Mouse (Mus musculus) E14TG2a.4 (cell line): Measurements from ENCODE around the gene Mtus2.

Experiments used
- CTCF ChIP-seq: conservative IDR thresholded peaks from 2 replicates; pipeline ENCODE4 v1.5.1; 2014; ENCODE audit warnings: low read length
- NANOG ChIP-seq: IDR thresholded peaks from 2 replicates; pipeline ENCODE4 v1.6.1; 2014; ENCODE audit warnings: borderline replicate concordance, low read length, mixed read lengths
- POU5F1 ChIP-seq: IDR thresholded peaks from 2 replicates; pipeline ENCODE4 v1.6.1; 2014; ENCODE audit warnings: low read length, borderline replicate concordance

DNA sequence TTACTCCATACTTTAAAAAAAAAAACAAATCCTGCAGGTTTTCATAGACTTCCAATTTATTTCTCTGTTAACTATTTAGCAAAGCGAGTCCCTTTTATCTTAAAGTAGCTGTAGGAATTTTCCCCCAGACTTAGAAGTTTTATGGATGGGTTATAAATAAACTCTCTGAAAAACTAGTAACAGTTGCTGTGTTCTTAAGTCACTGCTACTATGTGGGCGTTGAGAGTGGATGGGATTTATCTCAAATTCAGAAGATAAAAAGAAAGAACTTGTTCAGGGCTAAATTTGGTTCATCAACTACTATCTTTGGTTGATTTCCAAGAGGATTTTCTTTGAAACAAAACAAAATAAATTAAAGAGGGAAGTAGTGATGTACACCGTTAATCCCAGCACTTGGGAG, 197.6 kb downstream of the Mtus2 start:
- TF ChIP-seq CTCF: no peak
- no peak for TF ChIP-seq POU5F1
- no peak for TF ChIP-seq NANOG
